Mouse (Mus musculus) spleen, adult 2 months (tissue): ENCODE measurements at regions not wholly inside any gene's neighbourhood (a gene's known extent, or its start where the extent isn't known, plus 50 kb on each side); places are given as distances from the start of the nearest gene placed in this dataset.

Experiments used
- CTCF ChIP-seq: fragments of 200-500 bp; IDR thresholded peaks from 2 replicates; pipeline ENCODE4 v1.5.1; 2011; ENCODE audit warnings: mild to moderate bottlenecking, inconsistent platforms; ENCODE audit not compliant: insufficient read depth, insufficient read length, insufficient replicate concordance; ENCODE audit errors: extremely low read depth
- POLR2A ChIP-seq: fragments of 200-500 bp; IDR thresholded peaks from 2 replicates; pipeline ENCODE4 v1.6.1; 2011; ENCODE audit warnings: low read depth, low read length, inconsistent platforms

GRCm38 (mm10) chr17:14595525-14595924, 98.5 kb downstream of the Thbs2 start:
- TF ChIP-seq CTCF: no peak
- TF ChIP-seq POLR2A: no peak
